Mouse (Mus musculus) adrenal gland, postnatal 25 days (tissue): ENCODE measurements around the gene Nme4. TPM values are rescaled to one million over a fixed set of nuclear protein-coding genes. Genes with fewer than 3 reads are reported as not detected.

ENCODE experiments used
- DNase-seq: peaks from one replicate; pipeline ENCODE4 v3.0.0; 2021; ENCODE audit warnings: mixed read lengths
- total RNA-seq: library from RNA; stranded (reverse); gene quantifications from 2 replicates; pipeline ENCODE4 v1.2.3, GENCODE M21; 2021

Nme4 gene
- total RNA-seq, 1 experiment from 2014 or later, result 4.5 TPM

- no peak for DNase-seq
Measured at GRCm38 (mm10) chr17:26064916-26065315, 30.5 kb downstream of the Nme4 start.

DNA sequence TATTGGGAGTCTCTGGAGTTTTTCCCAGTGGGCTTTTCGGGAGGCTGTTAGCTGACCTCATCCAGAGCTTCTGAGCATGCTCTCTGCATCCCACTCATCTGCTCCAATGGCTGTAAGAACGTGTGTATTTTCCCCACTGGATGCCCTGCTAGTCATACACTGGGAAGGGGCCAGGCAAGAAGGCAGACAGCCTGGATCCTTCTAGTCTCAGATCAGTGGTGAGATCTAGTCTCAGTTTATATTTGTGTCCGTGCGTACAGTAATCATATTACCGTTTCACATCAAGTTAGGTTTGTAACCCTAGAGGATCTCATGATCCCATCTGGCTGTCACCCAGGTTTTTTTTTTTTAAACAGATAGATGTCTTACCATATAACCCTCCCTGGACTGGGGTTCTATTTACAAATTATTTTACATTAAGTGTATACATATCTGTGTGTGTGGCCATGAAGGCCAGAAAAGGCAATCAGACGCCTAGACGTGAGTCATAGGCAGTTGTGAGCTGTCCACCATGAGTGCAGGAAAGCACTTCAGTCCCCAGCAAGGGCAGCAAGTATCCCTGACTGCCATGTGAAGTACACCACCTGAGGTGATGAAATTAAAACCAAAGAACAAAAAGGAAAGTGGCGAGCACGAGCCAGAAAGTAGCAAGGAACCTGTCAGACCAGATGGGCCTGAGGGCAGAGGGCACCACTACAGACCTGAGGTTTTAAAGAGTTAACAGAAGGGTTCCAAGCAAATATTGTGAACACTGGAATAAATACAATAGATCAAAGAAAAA is 37.4 kb downstream of the Nme4 start:
- no peak for DNase-seq

DNA sequence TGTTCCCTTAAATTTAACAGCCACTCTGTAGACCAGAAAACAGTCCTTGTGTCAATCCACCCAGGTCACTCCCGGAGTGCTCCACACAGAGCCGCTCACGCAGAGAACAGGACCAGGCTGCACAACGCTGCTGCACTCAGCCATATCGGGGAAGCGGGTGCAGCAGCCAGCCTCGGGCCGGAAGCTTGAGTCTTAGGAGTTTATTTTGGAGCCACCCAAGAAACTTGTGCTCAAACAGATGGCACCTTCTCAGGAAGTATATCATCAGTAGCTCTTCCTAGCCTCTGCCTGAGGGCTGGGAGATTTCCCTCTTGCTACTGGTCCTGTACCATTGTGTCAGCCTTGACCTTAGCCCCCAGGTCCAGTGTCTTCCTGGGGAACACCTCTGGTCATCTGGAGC is 38.1 kb downstream of the Nme4 start:
- no peak for DNase-seq

DNA sequence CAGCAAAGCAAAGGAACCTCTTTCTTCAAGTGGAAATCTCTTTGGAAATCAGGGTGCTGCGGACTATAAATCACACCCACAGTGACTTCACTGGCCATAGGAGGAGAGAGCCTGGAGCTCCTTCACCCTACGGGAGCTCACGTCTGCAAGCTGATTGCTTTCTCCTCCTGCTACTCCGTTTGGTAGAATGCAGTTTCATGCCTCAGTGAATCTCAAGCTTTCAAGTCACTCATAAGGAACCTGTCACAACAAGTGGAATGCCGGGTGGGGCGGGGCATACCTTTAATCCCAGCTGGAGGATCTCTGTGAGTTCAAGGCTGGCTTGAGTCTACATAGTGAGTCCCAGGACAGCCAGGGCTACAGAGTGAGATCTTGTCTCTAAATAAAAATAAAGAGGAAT is 40.2 kb downstream of the Nme4 start:
- DNase-seq, result no peak

GRCm38 (mm10) chr17:26054133-26054845 is 41.1 kb downstream of the Nme4 start:
- no peak for DNase-seq

DNA sequence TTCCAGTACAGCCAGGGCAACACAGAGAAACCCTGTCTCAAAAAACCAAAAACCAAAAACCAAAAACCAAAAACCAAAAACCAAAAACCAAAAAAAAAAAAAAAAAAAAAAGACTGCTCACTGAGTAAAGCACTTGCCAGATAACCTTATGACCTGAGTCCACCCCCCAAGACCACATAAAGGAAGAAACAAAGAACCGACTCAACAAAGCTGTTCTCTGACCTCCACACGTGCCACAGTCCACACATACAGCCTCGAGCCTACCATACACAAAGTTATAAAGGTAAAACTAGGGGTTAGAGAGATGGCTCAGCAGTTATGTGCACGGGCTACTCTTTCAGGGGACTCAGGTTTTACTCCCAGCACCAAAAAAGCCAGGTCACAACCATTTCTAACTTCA is 42.7 kb downstream of the Nme4 start:
- DNase-seq, result no peak

GRCm38 (mm10) chr17:26052074-26052473 is 43.3 kb downstream of the Nme4 start:
- DNase-seq, result no peak

DNA sequence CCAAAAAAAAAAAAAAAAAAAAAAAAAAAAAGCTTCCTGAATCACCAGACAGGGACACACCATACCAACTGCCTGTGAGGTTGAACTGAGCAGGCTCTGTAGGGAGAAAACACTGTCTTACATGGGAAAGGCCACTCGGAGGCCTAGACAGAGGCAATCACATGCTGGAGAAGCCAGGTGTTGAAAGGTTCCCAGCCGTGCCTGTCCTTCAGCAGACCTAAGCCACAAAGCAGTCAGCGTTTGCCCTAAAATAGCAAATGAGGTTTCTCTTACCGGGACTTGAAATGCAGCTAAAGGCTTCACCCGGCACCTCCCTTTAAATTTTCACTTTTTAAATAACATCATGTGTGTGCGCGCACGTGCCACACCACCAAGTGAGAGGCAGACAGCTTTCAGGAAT is 47.3 kb downstream of the Nme4 start:
- no peak for DNase-seq

- DNase-seq, result no peak
Measured at GRCm38 (mm10) chr17:26046253-26046997, 49.0 kb downstream of the Nme4 start.

DNA sequence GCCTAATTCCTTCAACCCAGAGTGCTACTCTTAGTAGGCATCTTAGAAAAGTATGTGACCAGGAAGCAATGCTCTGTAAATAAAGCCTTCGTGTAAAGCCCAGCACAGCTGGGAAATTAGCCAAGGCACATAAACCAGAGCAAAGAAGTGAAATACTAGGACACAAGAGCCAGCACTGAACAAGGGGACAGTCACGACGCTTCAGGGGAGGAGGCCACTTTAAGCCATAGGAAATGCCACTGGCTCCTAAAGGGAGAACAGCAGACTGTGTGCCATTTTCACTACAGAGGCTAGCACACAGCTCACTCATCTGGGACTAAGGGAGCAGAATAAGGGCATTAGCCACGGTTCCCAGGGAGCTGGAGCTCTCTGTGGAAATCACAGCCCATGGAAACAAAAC is 50.1 kb downstream of the Nme4 start:
- DNase-seq, result no peak

GRCm38 (mm10) chr17:26043249-26043636 is 52.2 kb downstream of the Nme4 start:
- peak; percentile 73 for DNase-seq

DNA sequence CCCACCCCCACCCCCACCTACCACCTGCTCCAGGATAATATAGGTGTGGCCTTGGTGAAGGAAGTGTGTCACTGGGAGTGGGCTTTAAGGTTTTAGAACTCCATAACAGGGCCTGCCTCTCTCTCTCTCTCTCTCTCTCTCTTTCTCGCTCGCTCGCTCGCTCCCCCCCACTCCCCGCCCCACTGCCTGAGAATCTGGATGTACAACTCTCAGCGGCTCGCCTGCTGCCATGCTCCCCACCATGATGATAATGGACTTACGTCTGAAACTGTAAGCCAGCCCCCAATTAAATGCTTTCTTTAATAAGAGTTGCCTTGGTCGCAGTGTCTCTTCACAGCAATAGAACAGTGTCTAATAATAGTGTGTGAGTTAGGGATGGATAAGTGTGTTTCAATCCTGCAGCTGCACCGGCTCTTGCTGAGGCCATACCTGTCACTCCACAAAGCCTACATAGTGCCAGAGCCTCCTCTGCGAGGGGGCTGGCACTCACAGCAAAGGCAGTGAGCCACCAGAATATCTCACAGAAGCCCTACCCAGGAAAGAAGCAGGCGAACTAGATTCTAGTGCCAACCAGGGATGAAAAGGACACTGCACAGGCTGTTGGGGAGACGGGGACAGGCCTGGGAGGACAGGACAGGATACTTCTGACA is 52.7 kb downstream of the Nme4 start:
- DNase-seq, result no peak

Other genes with a start within 250 kb of the Nme4 start
- 26.7 and 28.0 TPM in 2 replicates for gene Wdr90, start 234.1 kb downstream of the Nme4 start, total RNA-seq
- gene Mcrip2, start 226.8 kb downstream of the Nme4 start, total RNA-seq, result 479 and 493 TPM in 2 replicates
- gene Mettl26, start 220.5 kb downstream of the Nme4 start, total RNA-seq, result 116 and 144 TPM in 2 replicates
- gene Wfikkn1, start 214.7 kb downstream of the Nme4 start, total RNA-seq, result 2.7 and 3.3 TPM in 2 replicates
- 33.0 and 36.9 TPM in 2 replicates for gene Rab40c, start 175.9 kb downstream of the Nme4 start, total RNA-seq
- 110 and 113 TPM in 2 replicates for gene Pigq, start 150.7 kb downstream of the Nme4 start, total RNA-seq
- not detected in 2 replicates for gene Nhlrc4, start 150.6 kb downstream of the Nme4 start, total RNA-seq
- gene A930017K11Rik, start 143.0 kb downstream of the Nme4 start, total RNA-seq, result not detected in 2 replicates
- 22.8 and 24.5 TPM in 2 replicates for gene Capn15, start 109.8 kb downstream of the Nme4 start, total RNA-seq
- 22.7 and 25.2 TPM in 2 replicates for gene Rab11fip3, start 26.0 kb downstream of the Nme4 start, total RNA-seq
- 18.5 and 22.6 TPM in 2 replicates for gene Decr2, start 5.3 kb downstream of the Nme4 start, total RNA-seq
- 8.6 and 10.8 TPM in 2 replicates for gene Tmem8, start 17.7 kb upstream of the Nme4 start, total RNA-seq
- gene Mrpl28, start 27.9 kb upstream of the Nme4 start, total RNA-seq, result 80.3 and 83.4 TPM in 2 replicates
- 40.4 and 42.6 TPM in 2 replicates for gene Axin1, start 43.1 kb upstream of the Nme4 start, total RNA-seq
- gene Pdia2, start 103.5 kb upstream of the Nme4 start, total RNA-seq, result 1.6 and 2.3 TPM in 2 replicates
- gene Rgs11, start 107.3 kb upstream of the Nme4 start, total RNA-seq, result 39.5 and 57.6 TPM in 2 replicates
- gene Arhgdig, start 112.2 kb upstream of the Nme4 start, total RNA-seq, result 7.5 and 7.7 TPM in 2 replicates
- gene Fam234a, start 148.6 kb upstream of the Nme4 start, total RNA-seq, result 97.5 and 119 TPM in 2 replicates
- gene Luc7l, start 157.3 kb upstream of the Nme4 start, total RNA-seq, result 73.2 and 77.1 TPM in 2 replicates